Mouse (Mus musculus): ENCODE measurements around the gene Pdia4. TPM values are rescaled to one million over a fixed set of nuclear protein-coding genes. Genes with fewer than 3 reads are reported as not detected.

The Pdia4 gene
- polyA plus RNA-seq, 1 experiment from 2014 or later, result 138 TPM

DNA sequence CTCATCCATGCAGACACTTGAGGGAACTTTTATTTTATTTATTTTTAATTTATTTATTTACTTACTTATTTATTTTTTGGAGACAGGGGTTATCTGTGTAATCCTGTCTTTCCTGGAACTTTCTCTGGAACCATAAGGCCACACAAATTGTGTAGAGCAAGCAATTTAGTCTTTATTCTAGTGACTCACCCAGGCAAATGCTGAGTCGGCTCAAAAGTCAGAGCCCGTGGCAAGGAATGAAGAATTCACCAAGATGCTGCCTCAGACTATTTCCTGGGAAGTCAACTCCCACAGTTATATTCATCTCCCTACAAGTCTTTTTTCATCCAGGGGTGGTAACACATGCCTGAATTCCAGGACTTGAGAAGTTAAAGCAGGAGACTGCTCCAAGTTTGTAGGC, 7.7 kb downstream of the Pdia4 start:
- WGBS, result 82% methylated on average over 2 of the region's 2 CpGs
- no peak overlapping the region for H3K9ac ChIP-seq (replicated peaks; ENCODE audit: low read depth, low read length)
- no peak overlapping the region for H3K4me3 ChIP-seq (ENCODE audit: low read depth, low read length)
- H3K9me3 ChIP-seq (ENCODE audit: control insufficient read depth, low read length), result no peaks in the 10 kb centered on the region
- no peak overlapping the region for H3K27ac ChIP-seq (ENCODE audit: low read depth, low read length)
- peaks cover 59% of the 10 kb centered on the region for H3K36me3 ChIP-seq (ENCODE audit: control insufficient read depth, insufficient read depth, low read length)
- ATAC-seq (ENCODE audit: low read depth), result no peak
- H3K27me3 ChIP-seq (ENCODE audit: control insufficient read depth, insufficient read depth, low read length), result no peaks in the 10 kb centered on the region
- H3K4me1 ChIP-seq (ENCODE audit: control insufficient read depth, insufficient read depth, low read length), result peaks cover 9% of the 10 kb centered on the region; the same call in 1 of the 2 replicates
- H3K4me2 ChIP-seq (ENCODE audit: low read depth, low read length), result no peak overlapping the region

DNA sequence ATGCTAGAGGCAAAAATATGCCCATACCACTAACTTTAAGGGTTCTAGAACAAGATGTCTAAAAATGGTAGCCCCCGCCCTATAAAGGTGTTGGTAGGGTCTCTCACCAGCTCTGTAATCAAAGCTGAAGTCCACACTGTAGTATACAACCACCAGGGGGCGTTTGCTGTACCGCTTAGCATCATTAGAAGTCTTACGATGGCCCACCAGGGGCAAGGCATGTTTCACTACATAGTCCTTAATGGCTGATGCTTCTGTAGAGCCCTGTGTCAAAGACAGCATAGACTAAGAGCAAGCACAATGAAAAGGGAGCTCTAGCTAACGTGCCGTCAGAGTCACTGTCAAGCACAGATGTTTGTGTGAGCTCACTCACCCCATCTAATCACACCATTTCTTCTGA, 14.2 kb downstream of the Pdia4 start:
- H3K27me3 ChIP-seq (ENCODE audit: control insufficient read depth, insufficient read depth, low read length), result no peaks in the 10 kb centered on the region
- H3K36me3 ChIP-seq (ENCODE audit: control insufficient read depth, insufficient read depth, low read length), result peaks cover 75% of the 10 kb centered on the region
- H3K9ac ChIP-seq (replicated peaks; ENCODE audit: low read depth, low read length), result no peak overlapping the region
- H3K4me2 ChIP-seq (ENCODE audit: low read depth, low read length), result no peak overlapping the region
- ATAC-seq (ENCODE audit: low read depth), result peak; percentile 55; the same call in 1 of the 2 replicates
- H3K27ac ChIP-seq (ENCODE audit: low read depth, low read length), result no peak overlapping the region
- no peaks in the 10 kb centered on the region for H3K9me3 ChIP-seq (ENCODE audit: control insufficient read depth, low read length)
- H3K4me1 ChIP-seq (ENCODE audit: control insufficient read depth, insufficient read depth, low read length), result no peaks in the 10 kb centered on the region
- WGBS, result 52% methylated on average over 6 of the region's 6 CpGs
- H3K4me3 ChIP-seq (ENCODE audit: low read depth, low read length), result no peak overlapping the region

DNA sequence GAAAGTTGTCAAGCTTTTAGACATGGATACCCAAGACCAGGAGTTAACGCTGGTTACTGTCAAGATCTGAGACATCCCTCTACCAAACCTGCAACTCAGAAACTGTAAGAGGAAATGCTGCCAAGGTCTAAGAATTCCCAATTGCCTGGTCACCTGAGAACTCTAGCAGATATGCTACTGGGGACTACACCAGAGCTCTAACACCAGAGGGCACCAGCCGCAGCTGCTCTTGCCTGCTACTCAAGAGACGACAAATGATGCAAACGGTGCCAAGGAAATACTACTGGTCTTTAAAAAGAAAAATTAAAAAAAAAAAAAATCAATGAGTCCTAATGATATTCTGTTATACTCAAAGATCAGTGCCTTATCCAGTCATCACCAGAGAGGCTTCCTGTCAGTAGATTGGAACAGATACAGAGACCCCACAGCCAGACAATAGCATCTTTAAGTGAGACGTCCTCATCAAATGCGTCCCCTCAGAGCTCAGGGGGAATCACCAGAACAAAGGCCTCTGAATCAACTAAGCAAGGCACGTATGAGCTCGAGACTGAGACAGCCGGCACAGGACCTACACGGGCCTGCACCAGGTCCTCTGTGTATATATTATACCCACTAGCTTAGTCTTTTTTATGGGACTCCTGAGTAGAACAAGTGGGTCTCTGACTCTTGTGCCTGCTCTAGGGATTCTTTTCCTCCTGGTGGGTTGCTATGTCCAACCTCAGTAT, 19.0 kb downstream of the Pdia4 start:
- Histone ChIP-seq H3K9ac (replicated peaks; ENCODE audit: low read depth, low read length) (no peak overlapping the region), H3K4me1 (ENCODE audit: control insufficient read depth, insufficient read depth, low read length) (no peaks in the 10 kb centered on the region), H3K4me3 (ENCODE audit: low read depth, low read length) (no peak overlapping the region), H3K27ac (ENCODE audit: low read depth, low read length) (no peak overlapping the region), H3K36me3 (ENCODE audit: control insufficient read depth, insufficient read depth, low read length) (peaks cover 33% of the 10 kb centered on the region), H3K4me2 (ENCODE audit: low read depth, low read length) (no peak overlapping the region), H3K27me3 (ENCODE audit: control insufficient read depth, insufficient read depth, low read length) (no peaks in the 10 kb centered on the region), H3K9me3 (ENCODE audit: control insufficient read depth, low read length) (no peaks in the 10 kb centered on the region)
- WGBS, result 46% methylated on average over 10 of the region's 10 CpGs
- no peak; the same call in 1 of the 2 replicates for ATAC-seq (ENCODE audit: low read depth)

DNA sequence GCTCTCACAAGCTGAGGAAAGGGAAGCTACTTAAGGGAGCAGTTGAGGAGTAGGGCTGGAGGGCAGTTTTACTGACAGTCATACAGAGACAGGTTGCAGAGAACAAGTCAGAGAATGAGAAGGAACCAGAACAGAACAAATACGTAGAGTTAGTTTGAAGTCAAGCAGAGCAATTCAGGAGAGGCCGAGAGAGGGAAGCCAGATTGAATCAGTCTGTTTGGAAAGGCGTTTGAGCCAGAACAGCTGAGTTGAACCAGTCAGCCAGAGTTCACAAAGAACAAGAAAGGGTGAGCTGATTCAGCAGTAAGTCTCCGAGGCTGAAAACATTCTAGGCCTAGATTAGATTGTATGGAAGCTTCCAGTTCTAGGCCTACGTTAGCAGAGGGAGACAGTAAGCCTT, 19.9 kb downstream of the Pdia4 start:
- peaks cover 24% of the 10 kb centered on the region for H3K36me3 ChIP-seq (ENCODE audit: control insufficient read depth, insufficient read depth, low read length)
- H3K9me3 ChIP-seq (ENCODE audit: control insufficient read depth, low read length), result no peaks in the 10 kb centered on the region
- no peak overlapping the region for H3K9ac ChIP-seq (replicated peaks; ENCODE audit: low read depth, low read length)
- H3K27ac ChIP-seq (ENCODE audit: low read depth, low read length), result no peak overlapping the region
- no peak overlapping the region for H3K4me3 ChIP-seq (ENCODE audit: low read depth, low read length)
- H3K4me2 ChIP-seq (ENCODE audit: low read depth, low read length), result no peak overlapping the region
- ATAC-seq (ENCODE audit: low read depth), result no peak
- H3K4me1 ChIP-seq (ENCODE audit: control insufficient read depth, insufficient read depth, low read length), result 0 out of 2 replicates have a peak, but pooled peaks cover 5% of the 10 kb centered on the region
- WGBS, result 80% methylated on average over 5 of the region's 5 CpGs
- H3K27me3 ChIP-seq (ENCODE audit: control insufficient read depth, insufficient read depth, low read length), result no peaks in the 10 kb centered on the region

DNA sequence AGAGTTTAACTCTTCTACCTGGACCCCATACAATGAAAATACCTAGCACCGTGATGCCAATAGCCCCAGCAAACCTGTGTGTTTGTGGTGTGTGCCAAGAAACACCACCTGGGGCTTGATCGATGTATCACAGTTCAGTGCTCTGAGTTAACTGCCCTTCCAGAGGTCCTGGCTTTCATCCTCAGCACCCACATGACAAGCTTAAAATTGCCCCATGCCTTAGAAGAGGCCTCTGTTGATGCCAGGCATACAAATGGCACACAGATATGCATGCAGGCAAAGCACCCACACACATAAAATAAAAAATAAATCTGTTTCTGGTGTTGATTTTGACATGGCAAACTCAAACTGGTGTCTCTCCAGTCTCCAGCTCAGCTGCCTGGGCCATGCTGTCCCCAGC, 20.7 kb downstream of the Pdia4 start:
- ATAC-seq (ENCODE audit: low read depth), result no peak
- no peak overlapping the region for H3K27ac ChIP-seq (ENCODE audit: low read depth, low read length)
- WGBS, result 98% methylated on average over 2 of the region's 2 CpGs

DNA sequence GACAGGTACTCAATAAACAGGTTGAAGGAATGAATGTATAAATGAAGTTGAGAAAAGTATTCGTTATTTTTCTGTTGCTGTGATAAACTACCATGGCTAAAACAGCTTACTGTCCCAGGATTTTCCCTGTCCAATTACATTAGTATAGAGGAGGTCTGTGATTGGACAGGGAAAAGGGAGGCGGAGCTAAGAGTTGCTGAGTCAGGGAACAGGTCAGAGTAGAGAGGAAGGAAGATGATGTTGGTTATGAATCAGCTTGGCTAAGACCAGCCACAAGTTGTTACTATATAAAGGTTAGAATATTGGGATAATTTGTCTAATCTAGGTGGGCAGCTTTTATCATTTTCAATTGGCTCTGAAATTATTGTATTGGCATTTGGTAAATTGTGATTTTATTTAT, 22.5 kb downstream of the Pdia4 start:
- Histone ChIP-seq H3K27me3 (ENCODE audit: control insufficient read depth, insufficient read depth, low read length) (no peaks in the 10 kb centered on the region), H3K36me3 (ENCODE audit: control insufficient read depth, insufficient read depth, low read length) (peaks cover 8% of the 10 kb centered on the region; the same call in 1 of the 2 replicates), H3K9me3 (ENCODE audit: control insufficient read depth, low read length) (no peaks in the 10 kb centered on the region), H3K9ac (replicated peaks; ENCODE audit: low read depth, low read length) (no peak overlapping the region), H3K4me2 (ENCODE audit: low read depth, low read length) (no peak overlapping the region), H3K4me1 (ENCODE audit: control insufficient read depth, insufficient read depth, low read length) (0 out of 2 replicates have a peak, but pooled peaks cover 5% of the 10 kb centered on the region), H3K27ac (ENCODE audit: low read depth, low read length) (no peak overlapping the region), H3K4me3 (ENCODE audit: low read depth, low read length) (no peak overlapping the region)
- WGBS, result 58% methylated on average over 2 of the region's 2 CpGs
- no peak for ATAC-seq (ENCODE audit: low read depth)

More for the DNA sequence above, 20.7 kb downstream of the Pdia4 start:
- H3K9ac ChIP-seq (replicated peaks; ENCODE audit: low read depth, low read length), result no peak overlapping the region
- no peak overlapping the region for H3K4me2 ChIP-seq (ENCODE audit: low read depth, low read length)
- H3K4me3 ChIP-seq (ENCODE audit: low read depth, low read length), result no peak overlapping the region
- 0 out of 2 replicates have a peak, but pooled peaks cover 5% of the 10 kb centered on the region for H3K4me1 ChIP-seq (ENCODE audit: control insufficient read depth, insufficient read depth, low read length)
- H3K9me3 ChIP-seq (ENCODE audit: control insufficient read depth, low read length), result no peaks in the 10 kb centered on the region
- H3K36me3 ChIP-seq (ENCODE audit: control insufficient read depth, insufficient read depth, low read length), result peaks cover 16% of the 10 kb centered on the region
- H3K27me3 ChIP-seq (ENCODE audit: control insufficient read depth, insufficient read depth, low read length), result no peaks in the 10 kb centered on the region

DNA sequence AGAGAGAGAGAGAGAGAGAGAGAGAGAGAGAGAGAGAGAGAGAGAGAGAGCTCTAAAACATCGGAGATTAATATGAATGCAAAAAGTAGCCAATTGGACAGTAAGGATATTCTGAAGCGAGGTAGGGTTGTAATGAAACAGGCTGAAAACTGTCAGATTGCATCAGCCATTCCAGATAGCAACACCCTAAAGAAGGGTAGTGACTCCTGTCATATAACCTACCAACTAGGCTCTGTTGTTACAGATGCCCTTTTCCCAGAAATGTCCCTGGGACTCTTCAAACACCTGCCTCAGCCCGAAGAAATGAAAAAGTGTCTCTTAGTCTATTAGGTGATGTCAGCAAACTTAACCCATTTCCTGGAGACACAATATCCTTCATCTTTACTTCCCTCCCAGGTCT, 24.4 kb downstream of the Pdia4 start:
- H3K27ac ChIP-seq (ENCODE audit: low read depth, low read length), result peak overlapping the region; percentile 90
- H3K27me3 ChIP-seq (ENCODE audit: control insufficient read depth, insufficient read depth, low read length), result no peaks in the 10 kb centered on the region
- 0 out of 2 replicates have a peak, but pooled peaks cover 5% of the 10 kb centered on the region for H3K4me1 ChIP-seq (ENCODE audit: control insufficient read depth, insufficient read depth, low read length)
- WGBS, result 34% methylated on average over 3 of the region's 3 CpGs
- peak overlapping the region; percentile 53 for H3K9ac ChIP-seq (replicated peaks; ENCODE audit: low read depth, low read length)
- H3K36me3 ChIP-seq (ENCODE audit: control insufficient read depth, insufficient read depth, low read length), result no peaks in the 10 kb centered on the region
- H3K9me3 ChIP-seq (ENCODE audit: control insufficient read depth, low read length), result no peaks in the 10 kb centered on the region
- no peak for ATAC-seq (ENCODE audit: low read depth)
- H3K4me2 ChIP-seq (ENCODE audit: low read depth, low read length), result peak overlapping the region; percentile 58
- peak overlapping the region; percentile 36 for H3K4me3 ChIP-seq (ENCODE audit: low read depth, low read length)

DNA sequence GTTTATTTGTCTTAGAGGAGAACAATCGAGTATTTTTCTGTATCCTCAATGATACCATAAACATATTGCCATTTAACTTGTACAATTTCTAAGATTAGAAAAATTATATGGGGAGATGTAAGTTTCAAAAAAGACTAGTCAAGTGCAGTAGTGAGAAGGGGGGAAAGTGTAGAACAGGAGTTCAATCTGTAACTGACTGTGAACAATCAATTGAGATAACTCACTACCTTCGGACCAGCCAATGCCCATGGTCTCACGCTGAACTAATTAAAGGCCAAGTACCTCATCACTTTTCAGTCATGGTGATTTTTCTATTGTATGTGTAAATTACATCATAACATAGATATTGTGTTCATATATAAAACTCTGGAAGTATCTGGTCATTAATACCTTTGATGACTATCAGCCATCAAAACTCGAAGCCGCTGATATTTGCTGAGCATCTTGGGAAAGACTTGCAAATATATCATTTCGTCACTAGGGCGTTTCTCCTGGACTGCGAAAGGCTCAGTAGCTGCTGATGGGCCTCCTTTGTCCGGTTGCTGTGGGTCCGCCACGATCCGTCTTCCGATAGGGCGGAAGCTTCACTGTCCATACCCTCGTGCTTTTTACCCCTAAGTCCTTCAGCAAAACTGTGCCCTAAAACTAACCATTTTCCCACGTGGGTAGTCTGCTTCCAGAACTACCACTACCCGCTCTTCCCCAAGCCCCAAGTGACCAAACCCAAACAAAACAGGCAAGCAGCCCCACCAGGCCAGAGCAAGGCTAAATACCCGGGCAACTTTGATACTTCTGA, 25.1 kb downstream of the Pdia4 start:
- peak; percentile 93 for ATAC-seq (ENCODE audit: low read depth)
- Histone ChIP-seq H3K4me3 (ENCODE audit: low read depth, low read length) (peak overlapping the region; percentile 36), H3K27me3 (ENCODE audit: control insufficient read depth, insufficient read depth, low read length) (no peaks in the 10 kb centered on the region), H3K27ac (ENCODE audit: low read depth, low read length) (peak overlapping the region; percentile 90), H3K36me3 (ENCODE audit: control insufficient read depth, insufficient read depth, low read length) (no peaks in the 10 kb centered on the region), H3K9me3 (ENCODE audit: control insufficient read depth, low read length) (no peaks in the 10 kb centered on the region), H3K9ac (replicated peaks; ENCODE audit: low read depth, low read length) (peak overlapping the region; percentile 53), H3K4me2 (ENCODE audit: low read depth, low read length) (peak overlapping the region; percentile 58), H3K4me1 (ENCODE audit: control insufficient read depth, insufficient read depth, low read length) (0 out of 2 replicates have a peak, but pooled peaks cover 5% of the 10 kb centered on the region)
- 1% methylated on average over 18 of the region's 18 CpGs for WGBS

Measured in neural tube, embryonic 14.5 days (tissue).